Mouse (Mus musculus): ENCODE measurements around the gene C2cd5.
"Not testable (repeated sequence)": the region's sequence is repeated elsewhere in the genome, so short reads cannot be mapped to it uniquely, and the experiment has no call there.

C2cd5 gene

GRCm38 (mm10) chr6:143020647-143021046, 79.3 kb downstream of the C2cd5 start:
- DNase-seq (ENCODE audit: low read depth, low spot score), result no peak

- no peak for DNase-seq (ENCODE audit: low read depth, low spot score)
These were observed 79.8 kb downstream of the C2cd5 start for GRCm38 (mm10) chr6:143020146-143020545.

- no peak for DNase-seq (ENCODE audit: low read depth, low spot score)
These were observed 87.3 kb downstream of the C2cd5 start for GRCm38 (mm10) chr6:143012513-143013215.

GRCm38 (mm10) chr6:143008865-143009264, 91.1 kb downstream of the C2cd5 start:
- no peak for DNase-seq (ENCODE audit: low read depth, low spot score)

- DNase-seq (ENCODE audit: low read depth, low spot score), result not testable (repeated sequence)
These were observed 94.7 kb downstream of the C2cd5 start for GRCm38 (mm10) chr6:143005209-143005608.

- no peak for DNase-seq (ENCODE audit: low read depth, low spot score)
These were observed 95.1 kb downstream of the C2cd5 start for GRCm38 (mm10) chr6:143004801-143005200.

GRCm38 (mm10) chr6:142998221-142998999, 101.5 kb downstream of the C2cd5 start:
- no peak for DNase-seq (ENCODE audit: low read depth, low spot score)

GRCm38 (mm10) chr6:142996887-142997286, 103.1 kb downstream of the C2cd5 start:
- no peak for DNase-seq (ENCODE audit: low read depth, low spot score)

GRCm38 (mm10) chr6:142995567-142995966, 104.4 kb downstream of the C2cd5 start:
- no peak for DNase-seq (ENCODE audit: low read depth, low spot score)

- no peak for DNase-seq (ENCODE audit: low read depth, low spot score)
These were observed 105.1 kb downstream of the C2cd5 start for GRCm38 (mm10) chr6:142994821-142995220.

- no peak for DNase-seq (ENCODE audit: low read depth, low spot score)
These were observed 105.9 kb downstream of the C2cd5 start for GRCm38 (mm10) chr6:142993705-142994698.

- DNase-seq (ENCODE audit: low read depth, low spot score), result no peak
These were observed 107.0 kb downstream of the C2cd5 start for GRCm38 (mm10) chr6:142992971-142993370.

GRCm38 (mm10) chr6:142992099-142992498, 107.8 kb downstream of the C2cd5 start:
- no peak for DNase-seq (ENCODE audit: low read depth, low spot score)

GRCm38 (mm10) chr6:142991391-142992059, 108.4 kb downstream of the C2cd5 start:
- no peak for DNase-seq (ENCODE audit: low read depth, low spot score)

GRCm38 (mm10) chr6:142990516-142990915, 109.4 kb downstream of the C2cd5 start:
- DNase-seq (ENCODE audit: low read depth, low spot score), result no peak

GRCm38 (mm10) chr6:142989495-142989894, 110.4 kb downstream of the C2cd5 start:
- DNase-seq (ENCODE audit: low read depth, low spot score), result no peak

- no peak for DNase-seq (ENCODE audit: low read depth, low spot score)
These were observed 111.2 kb downstream of the C2cd5 start for GRCm38 (mm10) chr6:142988753-142989152.

- DNase-seq (ENCODE audit: low read depth, low spot score), result no peak
These were observed 111.7 kb downstream of the C2cd5 start for GRCm38 (mm10) chr6:142988231-142988630.

- no peak for DNase-seq (ENCODE audit: low read depth, low spot score)
These were observed 112.3 kb downstream of the C2cd5 start for GRCm38 (mm10) chr6:142987616-142988015.

- DNase-seq (ENCODE audit: low read depth, low spot score), result not testable (repeated sequence)
These were observed 113.2 kb downstream of the C2cd5 start for GRCm38 (mm10) chr6:142986706-142987105.

Measured in telencephalon, adult 2 months (tissue).